Mouse (Mus musculus) kidney, adult 2 months (tissue): ENCODE results near the gene Ube2c.

Experiments
- CTCF ChIP-seq: fragments of 200-500 bp; conservative IDR thresholded peaks from 2 replicates; pipeline ENCODE4 v1.5.1; 2011; ENCODE audit warnings: low read depth, mild to moderate bottlenecking, control low read depth, low read length, moderate library complexity, mixed read lengths; ENCODE audit not compliant: insufficient read depth, insufficient read length
- POLR2A ChIP-seq: fragments of 200-500 bp; IDR thresholded peaks from one replicate; pipeline ENCODE4 v1.6.1; 2011; ENCODE audit warnings: low read depth, low read length, control low read depth

GRCm38 (mm10) chr2:164815348-164815747 lies 45.6 kb downstream of the Ube2c start:
- TF ChIP-seq CTCF: no peak
- TF ChIP-seq POLR2A: no peak
